Mouse (Mus musculus): ENCODE data around the gene Flywch1. TPM values are rescaled to one million over a fixed set of nuclear protein-coding genes. Genes with fewer than 3 reads are reported as not detected.

The Flywch1 gene
- total RNA-seq (2023), result 18.9 TPM

DNA sequence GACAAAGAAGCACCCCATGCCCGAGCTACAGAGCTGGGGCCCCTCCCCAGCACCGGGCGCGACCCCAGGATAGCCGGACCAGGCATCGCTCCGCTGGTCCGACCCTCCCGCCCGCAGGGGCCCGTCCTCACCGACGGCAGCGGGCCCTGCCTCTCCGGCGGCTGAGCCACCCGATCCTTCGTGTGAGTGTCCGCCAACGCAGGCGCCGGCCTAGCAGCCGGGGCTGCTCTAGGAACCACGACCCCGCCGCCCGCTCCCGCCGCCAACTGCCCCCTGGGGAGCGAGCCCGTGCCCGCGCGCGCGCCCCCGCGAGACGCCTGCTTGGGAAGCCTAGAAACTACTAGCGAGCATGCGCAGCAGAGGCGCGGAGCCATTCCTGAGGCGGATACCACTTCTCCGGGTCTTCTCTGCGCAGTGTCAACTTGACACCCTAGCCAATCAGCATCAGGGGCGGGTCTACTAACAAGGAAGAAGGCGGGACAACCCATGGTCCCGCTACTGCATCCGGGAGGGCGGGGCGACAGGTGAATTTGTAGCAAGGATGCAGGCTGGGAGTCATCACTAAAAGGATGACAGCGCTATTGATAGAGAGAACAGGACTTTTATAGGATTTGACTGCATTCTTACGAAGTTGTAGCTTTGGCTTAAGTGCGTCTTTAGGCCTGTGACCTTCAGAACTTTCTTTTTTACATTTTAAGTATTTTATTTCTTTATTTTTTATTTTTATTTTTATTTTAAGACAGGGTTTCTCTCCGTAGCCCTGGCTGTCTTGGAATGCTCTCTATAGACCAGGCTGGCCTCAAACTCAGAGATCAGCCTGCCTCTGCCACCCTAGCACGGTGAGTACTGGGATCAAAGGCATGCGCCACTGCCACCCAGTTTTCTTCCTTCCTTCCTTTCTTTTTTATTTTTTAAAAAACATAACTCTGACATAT, at the start of gene Flywch1:
Flywch1 (minus strand) TSS at position 319 of the 935 bp plus-strand sequence.

DNA sequence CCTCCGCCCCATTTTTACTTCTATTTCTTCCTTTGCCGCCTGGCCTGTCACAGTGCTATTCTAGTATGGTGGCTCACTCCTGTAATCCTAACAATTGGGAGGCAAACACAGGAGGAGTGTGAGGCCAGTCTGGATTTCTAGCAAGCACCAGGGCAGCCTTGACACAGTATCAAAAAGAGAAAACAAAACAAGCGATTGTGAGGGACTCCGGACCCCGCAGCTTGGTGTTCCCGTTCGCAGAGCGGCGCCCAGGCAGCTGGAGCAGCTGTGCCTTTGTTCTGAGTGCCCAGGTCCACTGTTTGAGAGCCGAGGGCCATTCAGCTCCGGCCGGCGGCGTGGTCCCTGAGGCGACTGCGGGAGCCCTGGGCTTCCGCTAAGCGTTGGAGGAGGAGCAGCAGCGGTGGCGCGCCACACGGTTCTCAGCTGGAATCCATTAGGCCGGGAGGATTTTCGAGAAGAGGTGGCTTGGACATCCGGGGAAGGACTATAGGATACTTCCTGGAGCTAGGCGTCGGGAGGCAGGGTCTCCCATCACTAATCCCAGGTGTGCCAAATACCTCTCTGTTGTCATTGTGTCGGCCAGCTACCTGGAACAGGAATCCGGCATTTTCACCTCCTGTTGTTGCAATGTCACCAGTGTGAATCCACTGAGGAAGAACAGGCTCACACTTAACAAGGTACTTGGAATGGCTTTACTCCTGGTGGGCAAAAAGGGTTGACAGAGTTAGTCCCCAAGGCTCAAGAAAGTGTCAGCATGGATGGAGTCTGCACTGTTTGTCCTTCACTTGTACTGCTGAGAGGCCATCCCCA, 19.1 kb upstream of the Flywch1 start, which contains the start of gene Srrm2:
Srrm2 (plus strand) TSS at position 264 of the 810 bp plus-strand sequence.

DNA sequence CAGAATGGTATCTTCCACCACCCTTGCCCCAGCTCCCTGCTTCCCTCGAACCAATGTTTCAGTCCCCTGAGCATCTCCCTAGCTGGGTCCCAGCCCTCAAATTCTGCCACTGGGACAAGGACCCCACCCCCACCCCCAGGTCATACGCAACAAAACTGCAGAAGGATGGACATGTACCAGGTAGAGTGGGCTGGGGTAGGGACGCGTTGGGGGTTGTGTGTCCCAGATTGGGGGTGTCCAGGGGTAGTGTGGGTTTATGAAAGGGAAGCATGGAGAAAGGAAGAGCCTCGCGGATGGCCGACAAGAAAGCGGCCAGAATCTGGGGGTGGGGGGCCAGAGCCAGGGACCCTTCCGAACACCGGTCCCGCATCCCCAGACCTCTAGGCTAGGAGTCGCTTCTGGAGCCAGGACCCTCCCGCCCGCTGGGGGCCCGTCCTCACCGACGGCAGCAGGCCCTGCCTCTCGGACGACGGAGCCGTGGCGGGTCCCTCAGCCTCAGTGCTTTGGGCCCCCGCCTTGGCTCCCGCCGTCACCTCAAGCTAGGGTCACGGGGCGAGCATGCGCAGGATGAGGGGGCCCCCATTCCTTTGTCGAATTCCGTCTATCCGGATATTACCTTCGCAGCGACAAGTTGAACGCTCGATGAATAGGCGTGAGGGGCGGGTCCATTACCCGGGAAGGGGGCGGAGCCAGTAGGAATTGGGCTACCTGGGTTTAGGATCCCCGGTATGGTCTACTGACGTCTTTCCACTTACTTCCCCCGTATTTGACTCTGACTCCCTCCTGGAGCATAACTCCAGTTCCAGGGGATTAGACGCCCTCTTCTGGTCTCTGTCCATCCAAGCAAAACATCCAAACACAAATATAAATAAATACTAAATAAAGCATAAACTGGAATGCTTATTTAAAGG, 14.4 kb upstream of the Flywch1 start, which contains the start of gene Flywch2:
Flywch2 (minus strand) TSS at position 521 of the 911 bp plus-strand sequence.

DNA sequence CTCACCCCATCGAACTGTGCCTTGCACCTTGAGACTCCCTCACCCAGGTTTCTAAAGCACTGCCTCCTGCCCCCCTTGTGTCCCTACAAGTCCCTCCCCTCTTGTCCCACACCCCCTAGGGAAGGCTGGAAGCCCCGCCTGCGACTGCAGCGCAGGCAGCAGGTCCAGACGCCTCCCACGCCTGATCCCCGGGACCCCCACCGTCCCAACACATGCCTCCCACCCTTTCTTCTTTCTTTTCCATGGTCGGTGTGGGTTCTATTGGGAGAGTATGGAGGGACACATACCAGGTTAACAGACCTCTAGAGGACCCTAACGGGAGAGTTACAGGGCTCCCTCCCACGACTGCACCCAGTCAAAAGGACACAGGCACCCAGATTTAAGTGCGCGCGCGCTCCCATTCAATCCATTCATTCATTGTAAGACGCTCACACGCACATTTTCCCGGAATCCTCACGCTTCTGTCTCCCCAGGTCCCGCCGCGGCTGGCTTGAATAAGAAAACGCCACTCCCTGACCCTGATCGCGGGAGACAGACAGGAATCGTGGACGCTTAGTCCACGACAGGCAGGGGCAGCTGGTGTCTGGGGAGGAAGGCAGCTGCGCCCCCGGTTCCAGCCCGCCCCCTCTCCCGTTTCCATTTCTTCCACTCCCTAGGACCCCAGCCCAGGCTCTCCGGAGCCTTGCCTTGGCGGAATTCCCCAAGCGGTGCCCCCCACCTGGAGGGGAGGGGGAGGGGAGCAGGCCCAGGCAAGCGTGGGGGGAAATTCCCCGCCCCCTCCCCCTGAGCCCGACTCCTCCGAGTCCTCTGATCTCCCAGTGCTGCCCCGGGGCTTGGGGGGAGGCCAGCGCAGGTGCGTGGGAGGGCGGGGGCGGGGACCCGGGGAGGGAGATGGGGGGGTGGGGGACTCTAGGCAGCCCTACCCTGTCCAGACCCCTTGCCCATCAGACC, 25.8 kb downstream of the Flywch1 start, which contains the start of gene Kremen2:
Kremen2 (minus strand) TSS at position 533 of the 951 bp plus-strand sequence.

DNA sequence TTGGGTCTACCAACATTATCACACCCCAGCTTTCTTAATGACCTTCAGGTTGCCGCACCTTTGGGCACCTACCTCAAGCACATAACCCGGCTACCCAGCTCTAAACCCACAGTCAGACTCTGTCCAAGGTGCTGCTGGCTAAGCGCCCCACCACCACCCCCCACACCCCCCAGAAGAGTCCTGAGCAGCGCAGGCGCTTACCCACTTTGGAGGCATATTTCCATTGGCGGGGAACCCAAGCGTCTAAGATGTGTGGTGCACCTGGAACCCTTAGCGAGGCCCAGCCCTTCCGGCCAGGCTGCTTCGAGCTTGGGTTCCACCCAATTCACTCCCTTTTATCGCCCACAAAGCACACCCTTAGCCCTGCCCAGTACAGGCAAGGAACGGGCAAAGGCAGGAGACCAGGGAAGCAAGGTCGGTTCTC, 30.8 kb downstream of the Flywch1 start, which contains the start of gene Paqr4:
Paqr4 (minus strand) TSS at position 270 of the 424 bp plus-strand sequence.

DNA sequence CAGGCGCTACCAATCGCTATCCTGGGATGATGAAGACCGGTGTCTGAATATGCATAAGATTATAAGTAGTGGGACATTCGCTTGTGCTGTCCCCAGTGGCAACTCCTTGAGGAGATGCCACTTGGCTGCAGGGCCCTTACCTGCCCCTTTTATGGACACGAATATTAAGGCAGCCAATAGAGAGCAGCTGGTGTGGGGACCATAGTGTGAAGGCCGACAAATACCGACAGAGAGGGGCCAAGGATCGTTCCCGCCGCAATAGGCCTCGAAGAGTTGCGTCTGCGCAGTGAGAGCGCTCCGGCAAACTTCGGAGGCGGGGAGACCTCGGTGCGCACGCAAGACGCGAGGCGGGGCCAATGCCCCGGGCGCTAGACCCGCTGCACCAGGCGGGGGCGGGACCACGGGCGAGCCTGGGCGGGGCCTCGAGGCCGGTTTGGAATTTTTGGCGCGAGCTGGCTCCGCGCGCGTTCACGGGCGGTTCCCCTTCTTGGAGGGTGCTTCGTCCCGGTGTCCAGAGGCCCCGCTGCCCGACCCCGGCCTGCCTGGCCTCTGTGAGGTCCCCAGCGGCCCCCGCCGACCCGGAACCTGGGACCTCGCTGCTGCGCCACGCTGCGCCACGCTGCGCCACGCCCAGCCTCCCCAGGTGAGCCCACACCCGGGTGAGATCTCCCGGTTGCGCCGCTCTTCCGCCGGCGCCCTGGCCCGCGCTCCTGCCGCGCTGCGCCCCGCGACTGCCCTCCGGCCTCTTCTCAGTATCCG, 45.2 kb downstream of the Flywch1 start, which contains the start of gene Pkmyt1:
Pkmyt1 (plus strand) TSS at position 338 of the 759 bp plus-strand sequence.

DNA sequence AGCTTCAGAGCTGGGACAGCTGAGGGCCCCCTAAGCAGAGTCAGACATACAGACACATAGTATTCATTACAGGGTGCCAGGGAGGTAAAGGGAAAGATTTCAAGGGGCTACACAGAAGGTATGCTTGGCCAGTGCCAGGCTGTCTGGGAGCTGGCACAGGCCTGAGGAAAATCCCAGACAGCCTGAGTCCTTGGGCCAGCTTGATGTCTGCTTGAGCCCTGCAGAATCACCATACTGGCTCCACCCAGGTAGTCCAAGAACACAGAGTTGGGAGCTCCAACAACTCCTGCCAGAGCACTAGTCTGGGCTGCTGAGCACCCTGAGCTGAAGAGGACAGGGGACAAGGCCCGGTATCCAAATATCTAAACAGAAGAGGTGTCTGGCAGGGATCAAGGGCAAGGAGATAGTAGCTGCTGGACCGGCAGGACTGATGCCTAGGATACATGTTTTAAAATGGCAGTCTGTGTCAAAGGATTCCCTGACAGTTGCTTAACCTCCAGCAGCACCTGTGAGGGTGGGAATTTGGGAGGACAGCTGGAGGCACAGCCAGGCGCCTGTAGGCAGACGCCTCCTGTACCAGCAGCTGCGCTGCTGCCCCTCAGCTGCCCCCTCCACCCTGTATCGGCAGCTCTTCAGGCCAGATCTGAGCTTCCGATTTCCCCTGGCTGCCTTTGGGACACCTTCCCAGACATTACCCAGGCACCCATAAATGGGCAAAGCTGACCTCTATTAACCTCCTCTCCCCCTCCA, 48.9 kb downstream of the Flywch1 start, which contains the start of gene 1520401A03Rik:
1520401A03Rik (minus strand) TSS at position 408 of the 750 bp plus-strand sequence.

Other genes with a start within 250 kb of the Flywch1 start
- gene Zfp213, start 207.4 kb downstream of the Flywch1 start, total RNA-seq (2023), result 7.6 TPM
- not detected for gene Zfp13, start 172.1 kb downstream of the Flywch1 start, total RNA-seq (2023)
- gene Zscan10, start 170.7 kb downstream of the Flywch1 start, total RNA-seq (2023), result not detected
- gene Mmp25, start 126.3 kb downstream of the Flywch1 start, total RNA-seq (2023), result 0.38 TPM
- gene Bicdl2, start 111.1 kb downstream of the Flywch1 start, total RNA-seq (2023), result 0.35 TPM
- gene Hcfc1r1, start 98.0 kb downstream of the Flywch1 start, total RNA-seq (2023), result 42.8 TPM
- gene Thoc6, start 97.7 kb downstream of the Flywch1 start, total RNA-seq (2023), result 22.1 TPM
- gene Tnfrsf12a, start 94.1 kb downstream of the Flywch1 start, total RNA-seq (2023), result 71.7 TPM
- gene Cldn6, start 92.4 kb downstream of the Flywch1 start, total RNA-seq (2023), result not detected
- gene Cldn9, start 87.6 kb downstream of the Flywch1 start, total RNA-seq (2023), result not detected
- gene 1520401A03Rik, start 48.8 kb downstream of the Flywch1 start, total RNA-seq (2023), result not detected
- gene Pkmyt1, start 45.3 kb downstream of the Flywch1 start, total RNA-seq (2023), result 37.1 TPM
- 2.0 TPM for gene Paqr4, start 30.7 kb downstream of the Flywch1 start, total RNA-seq (2023)
- 0.62 TPM for gene Kremen2, start 25.8 kb downstream of the Flywch1 start, total RNA-seq (2023)
- gene Flywch2, start 14.5 kb upstream of the Flywch1 start, total RNA-seq (2023), result not detected
- 1,551 TPM for gene Srrm2, start 18.9 kb upstream of the Flywch1 start, total RNA-seq (2023)
- gene Elob, start 57.5 kb upstream of the Flywch1 start, total RNA-seq (2023), result 130 TPM
- not detected for gene Prss33, start 64.5 kb upstream of the Flywch1 start, total RNA-seq (2023)
- not detected for gene Prss32, start 72.3 kb upstream of the Flywch1 start, total RNA-seq (2023)
- 0.91 TPM for gene Prss41, start 72.6 kb upstream of the Flywch1 start, total RNA-seq (2023)
- not detected for gene Prss21, start 96.5 kb upstream of the Flywch1 start, total RNA-seq (2023)
- not detected for gene Dcpp1, start 109.3 kb upstream of the Flywch1 start, total RNA-seq (2023)
- not detected for gene Dcpp2, start 109.3 kb upstream of the Flywch1 start, total RNA-seq (2023)
- not detected for gene Dcpp3, start 145.9 kb upstream of the Flywch1 start, total RNA-seq (2023)
- not detected for gene Sbp, start 170.1 kb upstream of the Flywch1 start, total RNA-seq (2023)
- gene Sbpl, start 183.7 kb upstream of the Flywch1 start, total RNA-seq (2023), result not detected
- 0.50 TPM for gene Prss30, start 209.0 kb upstream of the Flywch1 start, total RNA-seq (2023)
- gene Prss22, start 226.5 kb upstream of the Flywch1 start, total RNA-seq (2023), result not detected